Mouse (Mus musculus): ENCODE data around the gene Abcb6.

Abcb6 gene

GRCm38 (mm10) chr1:75147411-75148135 lies 32.6 kb downstream of the Abcb6 start:
- no peak for DNase-seq (ENCODE audit: low spot score in 2 of 2)

- no peak for DNase-seq (ENCODE audit: low spot score in 2 of 2)
These were observed 34.6 kb downstream of the Abcb6 start for GRCm38 (mm10) chr1:75145589-75145988.

GRCm38 (mm10) chr1:75142301-75143261 lies 37.6 kb downstream of the Abcb6 start, which contains the start of the genes Cnppd1 and Retreg2:
Gene Cnppd1, minus strand, starts transcription at chr1:75142711.
Gene Retreg2, plus strand, starts transcription at chr1:75142778.
- DNase-seq (ENCODE audit: low spot score in 2 of 2) = peak; percentile 96 to 98

GRCm38 (mm10) chr1:75141486-75142190 lies 38.6 kb downstream of the Abcb6 start:
- DNase-seq (ENCODE audit: low spot score in 2 of 2) = peak; percentile 65 to 68

- DNase-seq (ENCODE audit: low spot score in 2 of 2) = no peak
These were observed 39.5 kb downstream of the Abcb6 start for GRCm38 (mm10) chr1:75140601-75141190.

- no peak for DNase-seq (ENCODE audit: low spot score in 2 of 2)
These were observed 41.7 kb downstream of the Abcb6 start for GRCm38 (mm10) chr1:75138448-75138847.

- no peak for DNase-seq (ENCODE audit: low spot score in 2 of 2)
These were observed 43.5 kb downstream of the Abcb6 start for GRCm38 (mm10) chr1:75136730-75137129.

GRCm38 (mm10) chr1:75136293-75136692 lies 43.9 kb downstream of the Abcb6 start:
- DNase-seq (ENCODE audit: low spot score in 2 of 2) = no peak

- DNase-seq (ENCODE audit: low spot score in 2 of 2) = no peak
These were observed 46.6 kb downstream of the Abcb6 start, which contains the start of gene Slc23a3 for GRCm38 (mm10) chr1:75133421-75134207. Gene Slc23a3, minus strand, starts transcription at chr1:75133890.

GRCm38 (mm10) chr1:75128641-75129040 lies 51.6 kb downstream of the Abcb6 start:
- DNase-seq (ENCODE audit: low spot score in 2 of 2) = no peak

- no peak for DNase-seq (ENCODE audit: low spot score in 2 of 2)
These were observed 54.8 kb downstream of the Abcb6 start for GRCm38 (mm10) chr1:75125418-75125817.

GRCm38 (mm10) chr1:75124346-75125321 lies 55.6 kb downstream of the Abcb6 start, which contains the start of gene Nhej1:
Gene Nhej1, minus strand, starts transcription at chr1:75125200.
- peak; percentile 94 for DNase-seq (ENCODE audit: low spot score in 2 of 2)

GRCm38 (mm10) chr1:75122211-75122610 lies 58.0 kb downstream of the Abcb6 start:
- DNase-seq (ENCODE audit: low spot score in 2 of 2) = peak in 1 of 2 experiments; percentile 38

All from thymus, postnatal 10 days (tissue).